ENCODE assay signal across 9 mouse cellular contexts in genomic region chr13:43684499-43684994, GRCm38 (mm10).
DNase-seq lines count a peak whose midpoint lies in the region; ATAC-seq and TF ChIP-seq lines count a peak whose summit lies in the region.
"Had no signal": no experiment of that assay in that cellular context is flagged by ENCODE, and none has a peak within 500 bp of the region (broad histone marks: within the 10 kb centered on the region; RNA-seq: fewer than 3 reads in every experiment).

No protein-coding gene starts in this region.

- no peak overlapping the region for H3K4me3 ChIP-seq in heart, embryonic 11.5 days (ENCODE audit: low read depth, low read length)
- H3K4me3 ChIP-seq in forebrain, embryonic 14.5 days (ENCODE audit: low read depth, low read length): no peak overlapping the region
- H3K4me3 ChIP-seq in hindbrain, postnatal 0 days (ENCODE audit: low read length): no peak overlapping the region
- H3K4me3 ChIP-seq in limb, embryonic 10.5 days: no peak overlapping the region
- no peak overlapping the region for H3K4me3 ChIP-seq in stomach, postnatal 0 days (ENCODE audit: low read depth, low read length)

- no peak overlapping the region for H3K9ac ChIP-seq in heart, embryonic 11.5 days (ENCODE audit: low read depth, low read length)
- H3K9ac ChIP-seq in forebrain, embryonic 14.5 days (ENCODE audit: low read length): no peak overlapping the region
- H3K9ac ChIP-seq in hindbrain, postnatal 0 days (replicated peaks; ENCODE audit: low read length): no peak overlapping the region
- no peak overlapping the region for H3K9ac ChIP-seq in stomach, postnatal 0 days (ENCODE audit: low read length)

- no peaks in the 10 kb centered on the region for H3K27me3 ChIP-seq in heart, embryonic 11.5 days (ENCODE audit: control insufficient read depth, insufficient read depth, low read length)
- no peaks in the 10 kb centered on the region for H3K27me3 ChIP-seq in Patski
- no peaks in the 10 kb centered on the region for H3K27me3 ChIP-seq in forebrain, embryonic 14.5 days (replicated peaks; ENCODE audit: control insufficient read depth, insufficient read depth, low read length)
- H3K27me3 ChIP-seq in hindbrain, postnatal 0 days (ENCODE audit: insufficient read depth, low read length): no peaks in the 10 kb centered on the region
- no peaks in the 10 kb centered on the region for H3K27me3 ChIP-seq in limb, embryonic 10.5 days (ENCODE audit: low read depth, poor library complexity, severe bottlenecking)
- no peaks in the 10 kb centered on the region for H3K27me3 ChIP-seq in stomach, postnatal 0 days (ENCODE audit: control insufficient read depth, insufficient read depth, low read length)

- CTCF ChIA-PET in Patski (lab: Charles Lee): no interaction called here

- H3K4me2 ChIP-seq in heart, embryonic 11.5 days: no peak overlapping the region
- H3K4me2 ChIP-seq in forebrain, embryonic 14.5 days (ENCODE audit: low read length): no peak overlapping the region
- 0 out of 2 replicates have a peak overlapping the region, but pooled peaks have one; percentile 25 for H3K4me2 ChIP-seq in hindbrain, postnatal 0 days (ENCODE audit: low read depth, low read length)
- no peak overlapping the region for H3K4me2 ChIP-seq in stomach, postnatal 0 days (replicated peaks; ENCODE audit: low read depth)

- POLR2A ChIA-PET in Patski (lab: Charles Lee): interaction anchor here (0.7 kb wide), 1 partner anchor 20 kb away, joined by 4 read pairs; no protein-coding TSS in a partner anchor

- H3K9me3 ChIP-seq in heart, embryonic 11.5 days (replicated peaks; ENCODE audit: control insufficient read depth, low read length): no peaks in the 10 kb centered on the region
- no peaks in the 10 kb centered on the region for H3K9me3 ChIP-seq in forebrain, embryonic 14.5 days (replicated peaks; ENCODE audit: control insufficient read depth, low read length)
- H3K9me3 ChIP-seq in hindbrain, postnatal 0 days (ENCODE audit: low read length): no peaks in the 10 kb centered on the region
- H3K9me3 ChIP-seq in limb, embryonic 10.5 days (replicated peaks): no peaks in the 10 kb centered on the region
- H3K9me3 ChIP-seq in stomach, postnatal 0 days (ENCODE audit: control insufficient read depth, low read length): no peaks in the 10 kb centered on the region

- TF ChIP-seq EP300 in stomach, postnatal 0 days (optimal IDR thresholded peaks at IDR 0.05): no peak

- no peaks in the 10 kb centered on the region for H3K4me1 ChIP-seq in heart, embryonic 11.5 days (ENCODE audit: control insufficient read depth, insufficient read depth, low read length)
- H3K4me1 ChIP-seq in forebrain, embryonic 14.5 days (ENCODE audit: control insufficient read depth, insufficient read depth, low read length): no peaks in the 10 kb centered on the region
- peaks cover 10% of the 10 kb centered on the region for H3K4me1 ChIP-seq in hindbrain, postnatal 0 days (ENCODE audit: insufficient read depth, low read length)
- H3K4me1 ChIP-seq in limb, embryonic 10.5 days: peaks cover 9% of the 10 kb centered on the region
- no peaks in the 10 kb centered on the region for H3K4me1 ChIP-seq in stomach, postnatal 0 days (replicated peaks; ENCODE audit: control insufficient read depth, insufficient read depth)

- H3K27ac ChIP-seq in heart, embryonic 11.5 days (ENCODE audit: low read depth, low read length): no peak overlapping the region; the same call in 1 of the 2 replicates
- H3K27ac ChIP-seq in forebrain, embryonic 14.5 days (ENCODE audit: low read depth, low read length): no peak overlapping the region
- peak overlapping the region; percentile 48 for H3K27ac ChIP-seq in hindbrain, postnatal 0 days
- H3K27ac ChIP-seq in limb, embryonic 10.5 days: peak overlapping the region; percentile 36; the same call in 1 of the 2 replicates
- no peak overlapping the region for H3K27ac ChIP-seq in stomach, postnatal 0 days (replicated peaks)
- H3K27ac ChIP-seq: macrophage had no signal

- in situ Hi-C loops in Patski (cut with MboI; ENCODE audit: low pct_unique_long_range_greater_than_20kb): no loop called here

- 50% methylated on average over 8 of the region's 8 CpGs for WGBS in heart, embryonic 11.5 days (ENCODE audit: insufficient replicate concordance)
- 55% methylated on average over 8 of the region's 8 CpGs for WGBS in forebrain, embryonic 14.5 days
- 13% methylated on average over 8 of the region's 8 CpGs for WGBS in hindbrain, postnatal 0 days
- 75% methylated on average over 8 of the region's 8 CpGs for WGBS in limb, embryonic 10.5 days
- WGBS in stomach, postnatal 0 days: 33% methylated on average over 8 of the region's 8 CpGs

- peak; percentile 98 for DNase-seq in heart, adult 11 months
- DNase-seq in Patski (ENCODE audit: low read depth, low spot score): peak; percentile 94
- peak; percentile 51 for DNase-seq in forebrain, embryonic 14.5 days (ENCODE audit: low spot score)
- DNase-seq in hindbrain, postnatal 0 days (ENCODE audit: low spot score): peak; percentile 81
- DNase-seq in limb, embryonic 10.5 days (ENCODE audit: low spot score): no peak
- DNase-seq in stomach, postnatal 0 days (ENCODE audit: low spot score): peak; percentile 20
- DNase-seq in thymus, postnatal 25 days: no peak

- H3K36me3 ChIP-seq in heart, embryonic 11.5 days (ENCODE audit: control insufficient read depth, insufficient read depth, low read length): no peaks in the 10 kb centered on the region
- H3K36me3 ChIP-seq in forebrain, embryonic 14.5 days (ENCODE audit: control insufficient read depth, insufficient read depth, low read length): no peaks in the 10 kb centered on the region
- no peaks in the 10 kb centered on the region for H3K36me3 ChIP-seq in hindbrain, postnatal 0 days (ENCODE audit: insufficient read depth, low read length)
- H3K36me3 ChIP-seq in limb, embryonic 10.5 days: no peaks in the 10 kb centered on the region
- H3K36me3 ChIP-seq in stomach, postnatal 0 days (ENCODE audit: control insufficient read depth, insufficient read depth, low read length): no peaks in the 10 kb centered on the region

- no peak for ATAC-seq in heart, embryonic 11.5 days (replicated peaks; ENCODE audit: insufficient number of reproducible peaks, low FRiP score, low TSS enrichment)
- peak; percentile 94 for ATAC-seq in Patski
- ATAC-seq in forebrain, embryonic 14.5 days: peak; percentile 26; the same call in 1 of the 2 replicates
- peak; percentile 93 for ATAC-seq in hindbrain, postnatal 0 days
- ATAC-seq in stomach, postnatal 0 days (ENCODE audit: low FRiP score, low TSS enrichment): peak; percentile 84; the same call in 1 of the 2 replicates

- TF ChIP-seq CTCF in Patski (IDR thresholded peaks at IDR 0.05): peak; percentile 16
- TF ChIP-seq CTCF in hindbrain, postnatal 0 days (IDR thresholded peaks at IDR 0.05; ENCODE audit: low read depth): peak; percentile 25; the same call in 1 of the 2 replicates
- TF ChIP-seq CTCF in stomach, postnatal 0 days (IDR thresholded peaks at IDR 0.05; ENCODE audit: low read depth): peak; percentile 30

Comparison
In these comparisons a context has a peak if more than half of its experiments do, and no peak if none do; other contexts are left out.
1. DNase-seq: peak in heart, adult 11 months (single experiment), Patski (single experiment), forebrain, embryonic 14.5 days (single experiment), hindbrain, postnatal 0 days (single experiment) and stomach, postnatal 0 days (single experiment); none in limb, embryonic 10.5 days (single experiment) and thymus, postnatal 25 days (single experiment).
2. H3K27ac ChIP-seq: peak in hindbrain, postnatal 0 days (single experiment) and limb, embryonic 10.5 days (single experiment); none in heart, embryonic 11.5 days (single experiment), forebrain, embryonic 14.5 days (single experiment) and stomach, postnatal 0 days (single experiment).
3. Peak in every context shown above with its lines, with median percentiles within 50 percentile points of each other: CTCF ChIP-seq.